Mouse (Mus musculus): ENCODE measurements around the gene D8Ertd738e. TPM values are rescaled to one million over a fixed set of nuclear protein-coding genes. Genes with fewer than 3 reads are reported as not detected.
"Not testable (repeated sequence)": the region's sequence is repeated elsewhere in the genome, so short reads cannot be mapped to it uniquely, and the experiment has no call there.

D8Ertd738e gene
- 361 and 375 TPM in 2 replicates for polyA plus RNA-seq (2014; fragmentation: Nextera tagmentation; extraction: Ambion mirVana)

DNA sequence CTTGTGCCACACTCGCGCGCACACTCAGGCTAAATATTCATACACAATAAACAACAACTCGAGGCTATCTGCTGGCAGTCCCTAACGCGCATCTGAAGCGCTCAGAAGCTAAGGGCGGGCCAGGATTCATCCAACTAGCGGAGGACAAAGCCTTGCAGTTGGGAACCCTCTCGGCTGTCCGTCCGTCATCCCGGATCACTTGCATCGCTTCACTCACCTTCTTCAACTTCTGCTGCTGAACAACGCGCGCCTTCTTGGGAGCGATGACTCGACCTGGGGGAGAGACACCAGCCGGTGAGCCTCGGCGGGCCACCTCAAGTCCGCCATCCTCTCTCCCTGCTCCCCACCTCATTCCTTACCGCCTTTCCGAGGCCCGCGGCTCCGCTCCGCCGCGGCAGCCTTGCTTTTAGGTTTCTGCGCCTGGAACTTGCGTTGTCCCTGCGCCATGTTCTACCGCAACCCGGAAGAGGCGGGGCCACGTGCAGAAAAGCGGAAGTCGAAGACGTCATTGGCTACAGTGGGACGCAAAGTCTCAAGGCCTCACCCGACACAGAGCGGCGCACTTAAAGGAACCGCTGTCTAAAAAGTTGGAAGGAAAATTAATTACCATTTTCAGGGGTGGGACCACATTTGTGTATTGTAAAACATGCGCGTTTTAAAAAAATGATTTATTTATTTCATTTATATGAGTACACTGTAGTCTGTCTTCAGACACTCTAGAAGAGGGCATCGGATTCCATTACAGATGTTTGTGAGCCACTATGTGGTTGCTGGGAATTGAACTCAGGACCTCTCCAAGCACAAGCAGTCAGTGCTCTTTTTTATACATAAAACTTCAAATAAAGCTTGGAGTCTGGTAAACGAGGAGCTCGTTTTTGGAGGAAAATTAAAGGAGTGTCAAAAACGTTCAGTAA lies at the start of gene D8Ertd738e:
Gene D8Ertd738e, minus strand, starts transcription at position 463 of the 914 bp plus-strand sequence.
- Histone ChIP-seq H3K36me3 (ENCODE audit: control insufficient read depth, insufficient read depth, low read length) (peaks cover 16% of the 10 kb centered on the region; the same call in 1 of the 2 replicates), H3K4me2 (ENCODE audit: low read depth, severe bottlenecking) (peak within 1 kb of the TSS; percentile 63), H3K9me3 (ENCODE audit: control insufficient read depth, low read length) (no peaks in the 10 kb centered on the region), H3K27ac (replicated peaks; ENCODE audit: low read depth, low read length) (no peak within 1 kb of the TSS), H3K4me1 (ENCODE audit: control insufficient read depth, insufficient read depth, low read length) (no peaks in the 10 kb centered on the region), H3K27me3 (ENCODE audit: control insufficient read depth, insufficient read depth, low read length) (no peaks in the 10 kb centered on the region), H3K9ac (ENCODE audit: low read length) (peak within 1 kb of the TSS; percentile 78), H3K4me3 (ENCODE audit: low read depth, low read length) (peak within 1 kb of the TSS; percentile 78)
- ATAC-seq (ENCODE audit: insufficient number of reproducible peaks, low FRiP score, low TSS enrichment, low read depth): peak; percentile 81
- peak; percentile 88 for DNase-seq (ENCODE audit: low spot score)
- WGBS: 4% methylated on average over 52 of the region's 52 CpGs

DNA sequence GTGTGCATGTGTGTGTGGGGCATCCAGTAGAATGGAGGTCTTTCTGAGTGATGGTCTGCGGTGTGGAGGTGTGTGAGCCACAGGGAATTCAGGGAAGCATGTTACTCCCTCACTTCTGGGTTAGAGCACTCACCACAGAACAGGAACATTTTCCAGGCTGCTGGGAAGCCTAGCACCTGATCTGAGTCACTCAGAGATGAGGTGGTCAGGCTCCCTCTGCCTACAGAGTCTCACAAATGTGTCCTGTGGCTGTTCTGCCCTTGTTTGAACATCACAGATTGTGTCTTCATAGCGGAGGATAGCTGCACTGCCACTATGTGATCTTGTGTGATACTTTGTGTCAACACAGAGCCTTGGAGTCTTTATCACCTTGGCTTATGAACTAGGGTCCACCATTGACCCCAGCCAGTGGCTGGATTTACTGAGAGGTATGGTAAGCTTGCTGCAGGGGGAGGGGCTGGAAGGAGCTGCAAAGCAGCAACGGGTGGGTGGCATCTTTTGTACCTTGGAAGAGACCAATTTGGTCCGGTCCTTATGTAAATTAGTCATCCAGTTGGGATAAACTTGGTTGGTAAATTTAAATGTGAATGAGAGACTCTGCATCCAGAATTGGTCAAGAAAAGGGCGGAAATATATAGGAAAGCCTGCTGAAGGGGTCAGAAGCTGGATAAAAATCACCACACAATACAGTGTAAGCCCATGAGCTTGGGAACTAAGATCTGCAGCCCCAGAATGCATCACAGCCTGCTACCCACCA lies 47.7 kb upstream of the D8Ertd738e start:
- Histone ChIP-seq H3K9ac (ENCODE audit: low read length) (no peak overlapping the region), H3K4me2 (ENCODE audit: low read depth, severe bottlenecking) (no peak overlapping the region), H3K4me3 (ENCODE audit: low read depth, low read length) (no peak overlapping the region), H3K27me3 (ENCODE audit: control insufficient read depth, insufficient read depth, low read length) (no peaks in the 10 kb centered on the region), H3K4me1 (ENCODE audit: control insufficient read depth, insufficient read depth, low read length) (0 out of 2 replicates have a peak, but pooled peaks cover 3% of the 10 kb centered on the region), H3K27ac (replicated peaks; ENCODE audit: low read depth, low read length) (no peak overlapping the region), H3K9me3 (ENCODE audit: control insufficient read depth, low read length) (no peaks in the 10 kb centered on the region), H3K36me3 (ENCODE audit: control insufficient read depth, insufficient read depth, low read length) (no peaks in the 10 kb centered on the region)
- WGBS: 82% methylated on average over 5 of the region's 5 CpGs
- ATAC-seq (ENCODE audit: insufficient number of reproducible peaks, low FRiP score, low TSS enrichment, low read depth) (no peak), DNase-seq (ENCODE audit: low spot score) (no peak)

- H3K9me3 ChIP-seq (ENCODE audit: control insufficient read depth, low read length): no peaks in the 10 kb centered on the region
- ATAC-seq (ENCODE audit: insufficient number of reproducible peaks, low FRiP score, low TSS enrichment, low read depth) (no peak), DNase-seq (ENCODE audit: low spot score) (peak; percentile 76)
- no peaks in the 10 kb centered on the region for H3K27me3 ChIP-seq (ENCODE audit: control insufficient read depth, insufficient read depth, low read length)
- H3K4me3 ChIP-seq (ENCODE audit: low read depth, low read length): no peak overlapping the region
- 21% methylated on average over 8 of the region's 8 CpGs for WGBS
- H3K27ac ChIP-seq (replicated peaks; ENCODE audit: low read depth, low read length): no peak overlapping the region
- H3K4me2 ChIP-seq (ENCODE audit: low read depth, severe bottlenecking): no peak overlapping the region
- no peaks in the 10 kb centered on the region for H3K36me3 ChIP-seq (ENCODE audit: control insufficient read depth, insufficient read depth, low read length)
- H3K4me1 ChIP-seq (ENCODE audit: control insufficient read depth, insufficient read depth, low read length): no peaks in the 10 kb centered on the region
- no peak overlapping the region for H3K9ac ChIP-seq (ENCODE audit: low read length)
These were observed 42.2 kb upstream of the D8Ertd738e start for GRCm38 (mm10) chr8:84291688-84292087.

DNA sequence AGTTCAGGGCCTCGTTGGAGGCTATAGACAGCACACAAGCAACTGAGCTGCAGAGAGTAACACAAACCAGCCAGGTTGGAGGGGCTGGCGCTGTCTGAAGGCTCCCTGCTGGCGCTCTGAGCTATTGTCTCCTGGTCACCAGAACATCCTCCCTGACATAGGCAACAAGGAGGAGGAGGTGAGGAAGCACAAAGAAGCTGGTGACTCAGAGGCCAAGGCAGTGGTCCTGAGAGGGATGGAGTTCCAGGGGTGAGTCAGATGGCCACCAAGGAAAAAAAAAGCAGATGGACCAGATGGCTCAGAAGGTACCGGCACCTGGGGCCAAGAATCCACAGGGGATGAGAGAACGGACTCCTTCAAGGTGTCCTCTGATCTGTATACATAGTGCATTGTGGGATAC lies 41.6 kb upstream of the D8Ertd738e start:
- no peak for ATAC-seq (ENCODE audit: insufficient number of reproducible peaks, low FRiP score, low TSS enrichment, low read depth)
- H3K4me3 ChIP-seq (ENCODE audit: low read depth, low read length): no peak overlapping the region
- H3K9ac ChIP-seq (ENCODE audit: low read length): no peak overlapping the region
- H3K9me3 ChIP-seq (ENCODE audit: control insufficient read depth, low read length): no peaks in the 10 kb centered on the region
- no peak overlapping the region for H3K4me2 ChIP-seq (ENCODE audit: low read depth, severe bottlenecking)
- H3K4me1 ChIP-seq (ENCODE audit: control insufficient read depth, insufficient read depth, low read length): no peaks in the 10 kb centered on the region
- WGBS: 70% methylated on average over 5 of the region's 5 CpGs
- no peak overlapping the region for H3K27ac ChIP-seq (replicated peaks; ENCODE audit: low read depth, low read length)
- H3K36me3 ChIP-seq (ENCODE audit: control insufficient read depth, insufficient read depth, low read length): no peaks in the 10 kb centered on the region
- no peak for DNase-seq (ENCODE audit: low spot score)
- H3K27me3 ChIP-seq (ENCODE audit: control insufficient read depth, insufficient read depth, low read length): no peaks in the 10 kb centered on the region

- no peaks in the 10 kb centered on the region for H3K36me3 ChIP-seq (ENCODE audit: control insufficient read depth, insufficient read depth, low read length)
- H3K9ac ChIP-seq (ENCODE audit: low read length): no peak overlapping the region
- H3K4me2 ChIP-seq (ENCODE audit: low read depth, severe bottlenecking): no peak overlapping the region
- no peaks in the 10 kb centered on the region for H3K27me3 ChIP-seq (ENCODE audit: control insufficient read depth, insufficient read depth, low read length)
- DNase-seq (ENCODE audit: low spot score): peak; percentile 63
- WGBS: 71% methylated on average over 2 of the region's 2 CpGs
- no peak overlapping the region for H3K27ac ChIP-seq (replicated peaks; ENCODE audit: low read depth, low read length)
- no peak overlapping the region for H3K4me3 ChIP-seq (ENCODE audit: low read depth, low read length)
- peaks cover 5% of the 10 kb centered on the region; the same call in 1 of the 2 replicates for H3K4me1 ChIP-seq (ENCODE audit: control insufficient read depth, insufficient read depth, low read length)
- no peak for ATAC-seq (ENCODE audit: insufficient number of reproducible peaks, low FRiP score, low TSS enrichment, low read depth)
- no peaks in the 10 kb centered on the region for H3K9me3 ChIP-seq (ENCODE audit: control insufficient read depth, low read length)
These were observed 39.4 kb upstream of the D8Ertd738e start for GRCm38 (mm10) chr8:84288892-84289291.

- H3K27ac ChIP-seq (replicated peaks; ENCODE audit: low read depth, low read length); ATAC-seq (ENCODE audit: insufficient number of reproducible peaks, low FRiP score, low TSS enrichment, low read depth); H3K4me1 ChIP-seq (ENCODE audit: control insufficient read depth, insufficient read depth, low read length); H3K27me3 ChIP-seq (ENCODE audit: control insufficient read depth, insufficient read depth, low read length); H3K36me3 ChIP-seq (ENCODE audit: control insufficient read depth, insufficient read depth, low read length); H3K4me2 ChIP-seq (ENCODE audit: low read depth, severe bottlenecking); H3K4me3 ChIP-seq (ENCODE audit: low read depth, low read length); H3K9ac ChIP-seq (ENCODE audit: low read length); H3K9me3 ChIP-seq (ENCODE audit: control insufficient read depth, low read length): not testable (repeated sequence)
- DNase-seq (ENCODE audit: low spot score): peak; percentile 69
- WGBS: 57% methylated on average over 5 of the region's 5 CpGs
These were observed 36.1 kb upstream of the D8Ertd738e start for GRCm38 (mm10) chr8:84285665-84286064.

DNA sequence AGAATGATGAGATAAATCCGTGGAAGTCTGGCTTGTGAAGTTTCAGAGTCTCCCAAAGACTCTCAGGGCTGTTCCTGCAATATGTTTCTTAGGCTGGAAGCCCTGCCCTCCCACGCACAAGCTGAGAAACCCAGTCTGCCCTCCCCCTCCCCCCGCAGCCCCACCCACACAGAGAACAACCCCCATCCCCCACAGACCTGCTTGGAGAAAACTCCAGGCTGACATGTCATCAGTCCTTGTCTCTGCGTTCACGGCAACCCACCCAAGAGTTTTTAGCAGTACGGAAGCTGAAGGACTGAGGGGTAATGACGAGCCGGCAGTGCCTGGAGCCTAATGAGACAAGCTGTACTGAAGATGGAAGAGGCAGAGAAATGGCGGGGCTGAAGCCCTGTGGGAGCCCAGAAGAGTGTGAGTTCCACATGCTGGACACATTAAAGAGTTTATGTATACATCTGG lies 35.1 kb upstream of the D8Ertd738e start:
- peak overlapping the region; percentile 28 for H3K4me2 ChIP-seq (ENCODE audit: low read depth, severe bottlenecking)
- WGBS: 13% methylated on average over 9 of the region's 9 CpGs
- ATAC-seq (ENCODE audit: insufficient number of reproducible peaks, low FRiP score, low TSS enrichment, low read depth): peak; percentile 39; the same call in 1 of the 2 replicates

GRCm38 (mm10) chr8:84280777-84281176 lies 31.3 kb upstream of the D8Ertd738e start:
- Histone ChIP-seq H3K27ac (replicated peaks; ENCODE audit: low read depth, low read length) (no peak overlapping the region), H3K9ac (ENCODE audit: low read length) (no peak overlapping the region), H3K4me1 (ENCODE audit: control insufficient read depth, insufficient read depth, low read length) (peaks cover 5% of the 10 kb centered on the region; the same call in 1 of the 2 replicates), H3K27me3 (ENCODE audit: control insufficient read depth, insufficient read depth, low read length) (no peaks in the 10 kb centered on the region), H3K9me3 (ENCODE audit: control insufficient read depth, low read length) (no peaks in the 10 kb centered on the region), H3K36me3 (ENCODE audit: control insufficient read depth, insufficient read depth, low read length) (no peaks in the 10 kb centered on the region), H3K4me3 (ENCODE audit: low read depth, low read length) (no peak overlapping the region), H3K4me2 (ENCODE audit: low read depth, severe bottlenecking) (no peak overlapping the region)
- ATAC-seq (ENCODE audit: insufficient number of reproducible peaks, low FRiP score, low TSS enrichment, low read depth): no peak
- WGBS: 79% methylated on average over 10 of the region's 10 CpGs
- DNase-seq (ENCODE audit: low spot score): no peak

More for the DNA sequence above, 35.1 kb upstream of the D8Ertd738e start:
- Histone ChIP-seq H3K4me3 (ENCODE audit: low read depth, low read length) (no peak overlapping the region; the same call in 1 of the 2 replicates), H3K36me3 (ENCODE audit: control insufficient read depth, insufficient read depth, low read length) (no peaks in the 10 kb centered on the region), H3K27me3 (ENCODE audit: control insufficient read depth, insufficient read depth, low read length) (no peaks in the 10 kb centered on the region), H3K27ac (replicated peaks; ENCODE audit: low read depth, low read length) (peak overlapping the region; percentile 45), H3K9ac (ENCODE audit: low read length) (no peak overlapping the region), H3K9me3 (ENCODE audit: control insufficient read depth, low read length) (no peaks in the 10 kb centered on the region), H3K4me1 (ENCODE audit: control insufficient read depth, insufficient read depth, low read length) (peaks cover 5% of the 10 kb centered on the region; the same call in 1 of the 2 replicates)
- DNase-seq (ENCODE audit: low spot score): peak; percentile 57
